Mouse (Mus musculus): ENCODE measurements around the gene Stx18. TPM values are rescaled to one million over a fixed set of nuclear protein-coding genes. Genes with fewer than 3 reads are reported as not detected.
A peak's percentile ranks its signal among the peaks of the same experiment; 100 is the strongest.

Stx18 gene
- 27.4 and 28.5 TPM in 2 replicates for polyA plus RNA-seq (2015; fragmentation: Nextera tagmentation; extraction: Ambion mirVana)

DNA sequence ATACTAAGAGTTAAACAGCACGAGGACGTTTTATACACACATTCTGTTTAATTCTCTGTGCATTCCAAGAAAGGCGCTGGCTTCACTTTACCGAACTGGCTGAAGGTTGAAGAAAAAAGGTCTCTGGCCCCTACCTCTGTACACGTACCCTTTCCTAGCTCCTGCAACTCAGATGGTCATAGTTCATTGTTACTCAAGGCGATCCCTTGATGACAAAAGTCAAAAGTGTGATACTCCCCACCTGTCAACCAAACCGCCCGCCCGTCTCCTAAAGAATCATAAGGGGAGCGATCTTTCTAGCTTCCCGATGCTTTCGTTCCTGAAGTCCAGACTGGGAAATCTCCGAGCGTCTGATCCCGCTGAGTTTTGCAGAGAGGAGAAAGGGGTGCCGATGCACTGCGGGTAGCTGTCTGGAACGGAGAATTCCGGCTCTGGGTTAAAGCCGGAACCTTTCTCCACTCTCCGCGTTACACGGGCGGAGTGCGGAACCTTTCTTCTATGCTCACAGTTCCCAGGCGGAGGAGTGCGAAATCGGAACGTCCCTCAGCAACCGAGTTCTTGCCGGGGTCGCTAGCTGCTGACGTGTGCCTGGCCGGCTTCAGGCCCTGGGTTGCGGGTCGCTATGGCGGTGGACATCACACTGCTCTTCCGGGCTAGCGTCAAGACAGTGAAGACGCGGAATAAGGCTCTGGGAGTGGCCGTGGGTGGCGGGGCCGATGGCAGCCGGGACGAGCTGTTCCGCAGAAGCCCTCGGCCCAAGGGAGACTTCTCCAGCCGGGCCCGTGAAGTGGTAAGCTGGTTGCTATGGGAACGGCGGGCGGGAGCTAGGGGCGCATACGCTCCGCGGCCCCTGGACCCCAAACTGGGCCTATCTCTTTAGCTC, at the start of gene Stx18:
TSS of gene Stx18 (plus strand) at position 33 of the 883 bp plus-strand sequence.
- Histone ChIP-seq H3K27me3 (no peaks in the 10 kb centered on the region), H3K36me3 (0 out of 2 replicates have a peak, but pooled peaks cover 7% of the 10 kb centered on the region), H3K4me1 (replicated peaks) (peaks cover 10% of the 10 kb centered on the region), H3K9ac (peak within 1 kb of the TSS; percentile 88), H3K27ac (peak within 1 kb of the TSS; percentile 72), H3K4me2 (peak within 1 kb of the TSS; percentile 86), H3K4me3 (peak within 1 kb of the TSS; percentile 99), H3K9me3 (replicated peaks) (no peaks in the 10 kb centered on the region)
- under 1% methylated on average over 57 of the region's 57 CpGs for WGBS
- peak; percentile 88 for ATAC-seq (replicated peaks; ENCODE audit: insufficient number of reproducible peaks, insufficient read depth, low FRiP score, low read depth)

DNA sequence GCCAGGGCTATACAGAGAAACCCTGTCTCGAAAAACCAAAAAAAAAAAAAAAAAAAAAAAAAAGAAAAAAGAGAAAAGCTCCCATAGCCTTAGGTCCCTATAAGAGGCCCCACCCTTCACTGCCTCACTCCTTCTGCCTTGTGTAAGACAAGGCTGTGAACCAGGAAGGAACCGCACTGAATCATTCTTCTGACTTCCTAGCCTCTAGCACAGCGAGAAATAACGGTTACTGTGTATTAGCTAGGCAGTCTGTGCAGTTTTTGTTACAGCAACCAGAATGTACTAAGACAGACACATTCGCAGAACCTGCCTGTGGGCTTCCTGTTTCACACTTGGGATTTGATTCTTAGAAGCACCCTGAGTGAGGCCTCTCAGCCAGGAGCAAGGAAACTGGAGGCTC, 46.2 kb upstream of the Stx18 start:
- Histone ChIP-seq H3K4me3 (no peak overlapping the region), H3K36me3 (no peaks in the 10 kb centered on the region), H3K9me3 (replicated peaks) (no peaks in the 10 kb centered on the region), H3K9ac (no peak overlapping the region), H3K27me3 (no peaks in the 10 kb centered on the region), H3K4me1 (replicated peaks) (no peaks in the 10 kb centered on the region), H3K4me2 (no peak overlapping the region), H3K27ac (no peak overlapping the region)
- ATAC-seq (replicated peaks; ENCODE audit: insufficient number of reproducible peaks, insufficient read depth, low FRiP score, low read depth): no peak
- 71% methylated on average over 5 of the region's 5 CpGs for WGBS

GRCm38 (mm10) chr5:37998805-37999204, 39.7 kb upstream of the Stx18 start:
- 50% methylated on average over 2 of the region's 2 CpGs for WGBS
- H3K27ac ChIP-seq: no peak overlapping the region
- no peak overlapping the region for H3K4me3 ChIP-seq

DNA sequence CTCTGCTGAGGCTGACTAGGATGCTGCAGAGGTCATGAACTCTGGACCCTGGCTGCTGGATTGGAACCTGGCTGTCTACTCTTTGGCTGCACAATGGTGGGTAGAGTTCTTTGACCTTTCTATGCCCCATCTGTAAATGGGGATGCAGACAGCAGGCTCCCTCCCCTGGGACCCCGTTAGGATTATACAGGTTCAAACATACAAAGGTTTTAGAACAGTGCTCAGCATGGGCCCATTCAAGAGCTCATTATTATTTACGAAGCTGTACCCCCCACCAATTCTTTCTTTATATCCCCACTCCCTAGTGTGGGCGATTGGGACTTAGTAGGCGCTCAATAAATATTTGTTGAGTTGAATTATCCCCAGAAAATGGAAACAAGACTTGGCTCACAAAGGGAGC, 36.0 kb upstream of the Stx18 start:
- no peak overlapping the region for H3K27ac ChIP-seq
- H3K9me3 ChIP-seq (replicated peaks): no peaks in the 10 kb centered on the region
- H3K4me3 ChIP-seq: no peak overlapping the region
- WGBS: 66% methylated on average over 4 of the region's 4 CpGs
- H3K36me3 ChIP-seq: no peaks in the 10 kb centered on the region
- no peak overlapping the region for H3K9ac ChIP-seq
- no peak overlapping the region for H3K4me2 ChIP-seq
- no peaks in the 10 kb centered on the region for H3K4me1 ChIP-seq (replicated peaks)
- no peak for ATAC-seq (replicated peaks; ENCODE audit: insufficient number of reproducible peaks, insufficient read depth, low FRiP score, low read depth)
- no peaks in the 10 kb centered on the region for H3K27me3 ChIP-seq

More at GRCm38 (mm10) chr5:37998805-37999204, 39.7 kb upstream of the Stx18 start:
- no peak overlapping the region for H3K9ac ChIP-seq
- no peak for ATAC-seq (replicated peaks; ENCODE audit: insufficient number of reproducible peaks, insufficient read depth, low FRiP score, low read depth)
- no peaks in the 10 kb centered on the region for H3K36me3 ChIP-seq
- H3K27me3 ChIP-seq: no peaks in the 10 kb centered on the region
- H3K9me3 ChIP-seq (replicated peaks): no peaks in the 10 kb centered on the region
- H3K4me2 ChIP-seq: no peak overlapping the region
- no peaks in the 10 kb centered on the region for H3K4me1 ChIP-seq (replicated peaks)

- H3K9me3 ChIP-seq (replicated peaks): no peaks in the 10 kb centered on the region
- no peaks in the 10 kb centered on the region for H3K36me3 ChIP-seq
- no peaks in the 10 kb centered on the region for H3K4me1 ChIP-seq (replicated peaks)
- H3K4me3 ChIP-seq: no peak overlapping the region
- H3K9ac ChIP-seq: no peak overlapping the region
- no peaks in the 10 kb centered on the region for H3K27me3 ChIP-seq
- WGBS: 75% methylated on average over 5 of the region's 5 CpGs
- H3K27ac ChIP-seq: no peak overlapping the region
- ATAC-seq (replicated peaks; ENCODE audit: insufficient number of reproducible peaks, insufficient read depth, low FRiP score, low read depth): no peak
- no peak overlapping the region for H3K4me2 ChIP-seq
Measured at GRCm38 (mm10) chr5:38004746-38005145, 33.8 kb upstream of the Stx18 start.

DNA sequence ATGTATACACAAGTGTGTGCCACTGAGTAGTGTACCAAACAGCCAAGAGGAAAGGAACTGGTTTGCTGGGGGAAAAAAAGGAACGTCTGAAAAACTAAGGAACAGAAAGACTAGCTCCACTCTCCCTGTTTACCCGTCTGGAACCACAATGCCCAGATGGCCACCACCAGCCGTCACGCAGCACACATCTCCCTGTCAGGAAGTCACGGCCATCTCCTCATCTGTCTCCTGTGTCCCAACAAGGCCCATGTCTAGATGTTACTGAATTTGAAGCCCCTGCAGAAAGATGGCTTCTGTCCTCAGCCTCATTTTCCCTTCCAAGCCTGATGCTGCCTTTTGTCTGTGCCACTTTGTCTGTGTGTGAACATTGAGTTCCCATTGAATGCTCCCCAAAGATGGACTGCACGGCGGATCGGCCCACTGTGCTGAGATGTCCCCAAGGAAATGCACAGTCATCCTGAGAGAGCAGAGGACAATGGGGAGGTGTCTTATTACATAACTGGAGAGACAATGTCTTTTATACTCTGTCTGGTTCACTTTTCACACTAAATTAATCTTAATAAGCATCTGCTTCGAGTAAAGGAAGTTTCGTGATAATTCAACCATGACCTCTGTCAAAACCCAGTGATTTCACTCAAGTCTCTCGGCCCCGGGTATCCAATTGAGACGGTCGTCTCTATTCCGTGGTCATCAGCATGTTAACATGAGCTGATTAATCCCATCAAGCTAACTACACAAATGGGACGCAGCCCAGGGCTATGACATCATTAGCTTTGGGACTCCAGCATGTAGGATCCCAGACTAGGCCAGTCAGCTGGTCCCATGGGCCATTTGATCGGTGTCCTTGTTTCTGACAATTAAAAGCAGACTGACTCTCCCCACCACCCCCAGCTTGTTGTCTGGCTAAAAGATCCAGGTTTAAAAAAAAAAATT, 31.9 kb upstream of the Stx18 start:
- Histone ChIP-seq H3K4me2 (no peak overlapping the region), H3K4me1 (replicated peaks) (no peaks in the 10 kb centered on the region), H3K4me3 (no peak overlapping the region), H3K27ac (no peak overlapping the region), H3K36me3 (no peaks in the 10 kb centered on the region), H3K27me3 (no peaks in the 10 kb centered on the region), H3K9me3 (replicated peaks) (no peaks in the 10 kb centered on the region), H3K9ac (no peak overlapping the region)
- WGBS: 70% methylated on average over 17 of the region's 17 CpGs
- ATAC-seq (replicated peaks; ENCODE audit: insufficient number of reproducible peaks, insufficient read depth, low FRiP score, low read depth): no peak

DNA sequence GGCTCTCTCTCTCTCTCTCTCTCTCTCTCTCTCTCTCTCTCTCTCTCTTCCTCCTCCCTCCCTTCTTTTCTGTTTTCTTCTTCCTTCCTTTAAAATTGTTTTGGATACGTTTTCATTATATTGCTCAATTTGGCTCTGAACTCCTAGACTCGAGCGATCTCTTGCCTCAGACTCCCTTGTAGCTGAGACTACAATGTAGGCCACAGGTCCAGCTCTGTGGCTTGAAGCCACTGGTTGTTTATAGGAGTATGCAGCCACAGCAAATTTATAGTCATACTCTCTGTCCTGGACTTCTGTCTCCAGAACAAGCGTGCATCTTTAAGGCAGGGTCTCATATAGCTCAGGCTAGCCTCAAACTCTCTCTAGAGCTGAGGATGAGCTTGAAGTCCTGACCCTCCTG, 29.5 kb upstream of the Stx18 start:
- WGBS: 75% methylated on average over 4 of the region's 4 CpGs
- H3K36me3 ChIP-seq: no peaks in the 10 kb centered on the region
- H3K9me3 ChIP-seq (replicated peaks): no peaks in the 10 kb centered on the region
- ATAC-seq (replicated peaks; ENCODE audit: insufficient number of reproducible peaks, insufficient read depth, low FRiP score, low read depth): no peak
- no peak overlapping the region for H3K9ac ChIP-seq
- H3K4me2 ChIP-seq: no peak overlapping the region
- H3K27me3 ChIP-seq: no peaks in the 10 kb centered on the region
- no peaks in the 10 kb centered on the region for H3K4me1 ChIP-seq (replicated peaks)
- no peak overlapping the region for H3K27ac ChIP-seq
- no peak overlapping the region for H3K4me3 ChIP-seq

GRCm38 (mm10) chr5:38014916-38015315, 23.6 kb upstream of the Stx18 start:
- H3K27ac ChIP-seq: no peak overlapping the region
- no peak overlapping the region for H3K4me3 ChIP-seq
- ATAC-seq (replicated peaks; ENCODE audit: insufficient number of reproducible peaks, insufficient read depth, low FRiP score, low read depth): no peak
- no peaks in the 10 kb centered on the region for H3K4me1 ChIP-seq (replicated peaks)
- H3K4me2 ChIP-seq: no peak overlapping the region
- no peaks in the 10 kb centered on the region for H3K27me3 ChIP-seq
- WGBS: 69% methylated on average over 3 of the region's 3 CpGs
- H3K9ac ChIP-seq: no peak overlapping the region
- no peaks in the 10 kb centered on the region for H3K36me3 ChIP-seq
- H3K9me3 ChIP-seq (replicated peaks): no peaks in the 10 kb centered on the region

DNA sequence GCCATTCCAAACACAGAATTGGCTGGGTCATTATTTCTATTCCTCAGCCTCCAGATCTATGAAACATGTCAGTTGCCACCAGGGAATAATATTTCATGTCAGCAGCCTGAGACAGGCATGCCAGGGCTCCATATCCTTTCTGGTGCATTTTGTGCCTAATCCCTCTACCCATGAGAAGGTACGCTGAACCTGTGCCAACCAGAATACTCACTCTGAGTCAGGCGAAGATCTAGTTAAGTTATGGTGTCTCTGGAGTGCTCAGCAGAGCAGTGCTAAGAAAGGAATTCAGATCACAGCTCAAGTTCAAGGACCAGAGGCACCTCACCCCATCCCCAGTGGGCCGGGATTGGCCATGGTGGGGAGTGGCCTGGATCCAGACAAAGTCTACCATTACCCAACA, 21.6 kb upstream of the Stx18 start:
- H3K9me3 ChIP-seq (replicated peaks): no peaks in the 10 kb centered on the region
- H3K9ac ChIP-seq: no peak overlapping the region
- no peaks in the 10 kb centered on the region for H3K36me3 ChIP-seq
- 67% methylated on average over 3 of the region's 3 CpGs for WGBS
- ATAC-seq (replicated peaks; ENCODE audit: insufficient number of reproducible peaks, insufficient read depth, low FRiP score, low read depth): no peak
- H3K4me2 ChIP-seq: no peak overlapping the region
- no peaks in the 10 kb centered on the region for H3K27me3 ChIP-seq
- no peak overlapping the region for H3K4me3 ChIP-seq
- H3K4me1 ChIP-seq (replicated peaks): no peaks in the 10 kb centered on the region
- no peak overlapping the region for H3K27ac ChIP-seq

DNA sequence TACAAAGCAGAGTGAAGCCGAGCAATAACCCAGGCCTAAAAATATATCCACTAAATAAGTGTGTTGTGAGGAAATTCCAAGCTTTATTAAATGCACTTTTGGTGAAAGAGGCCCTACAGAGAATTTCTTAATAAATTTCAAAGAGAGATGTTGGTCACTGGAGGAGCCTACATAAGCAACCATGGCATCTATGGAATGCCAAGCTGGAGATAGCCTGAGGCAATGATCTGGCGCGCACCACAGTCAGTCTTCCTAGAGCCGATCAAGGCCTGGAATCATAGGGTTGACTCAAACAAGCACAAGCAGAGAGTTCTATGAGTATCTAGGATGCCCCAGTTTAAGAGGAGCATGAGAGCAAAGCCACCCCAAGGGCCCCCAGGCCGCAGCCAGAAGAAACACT, 10.9 kb upstream of the Stx18 start:
- peaks cover under 1% of the 10 kb centered on the region; the same call in 1 of the 2 replicates for H3K27me3 ChIP-seq
- H3K4me2 ChIP-seq: no peak overlapping the region
- H3K4me3 ChIP-seq: no peak overlapping the region
- no peaks in the 10 kb centered on the region for H3K9me3 ChIP-seq (replicated peaks)
- no peak overlapping the region for H3K9ac ChIP-seq
- ATAC-seq (replicated peaks; ENCODE audit: insufficient number of reproducible peaks, insufficient read depth, low FRiP score, low read depth): no peak
- no peaks in the 10 kb centered on the region for H3K4me1 ChIP-seq (replicated peaks)
- 78% methylated on average over 5 of the region's 5 CpGs for WGBS
- no peaks in the 10 kb centered on the region for H3K36me3 ChIP-seq
- H3K27ac ChIP-seq: no peak overlapping the region

DNA sequence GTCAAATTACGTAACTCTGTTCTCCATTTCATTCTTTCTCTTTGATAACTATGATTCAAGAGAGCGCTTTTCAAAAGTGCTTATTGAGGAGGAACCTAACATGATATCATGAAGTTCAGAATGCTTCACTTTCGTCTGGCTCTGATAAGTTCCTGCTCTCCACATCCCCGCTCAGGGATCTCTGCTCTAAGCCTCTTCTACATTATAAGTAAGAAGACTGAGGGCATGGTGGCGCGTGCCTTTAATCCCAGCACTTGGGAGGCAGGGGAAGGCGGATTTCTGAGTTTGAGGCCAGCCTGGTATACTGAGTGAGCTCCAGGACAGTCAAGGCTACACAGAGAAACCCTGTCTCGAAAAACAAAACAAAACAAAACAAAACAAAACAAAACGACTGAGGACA, 268 bp upstream of the Stx18 start:
- 17% methylated on average over 9 of the region's 9 CpGs for WGBS
- peaks cover 10% of the 10 kb centered on the region for H3K4me1 ChIP-seq (replicated peaks)
- peak overlapping the region; percentile 99 for H3K4me3 ChIP-seq
- H3K9me3 ChIP-seq (replicated peaks): no peaks in the 10 kb centered on the region
- no peak for ATAC-seq (replicated peaks; ENCODE audit: insufficient number of reproducible peaks, insufficient read depth, low FRiP score, low read depth)
- H3K4me2 ChIP-seq: peak overlapping the region; percentile 86
- H3K9ac ChIP-seq: peak overlapping the region; percentile 88
- 0 out of 2 replicates have a peak, but pooled peaks cover 5% of the 10 kb centered on the region for H3K36me3 ChIP-seq
- no peak overlapping the region for H3K27ac ChIP-seq
- H3K27me3 ChIP-seq: 0 out of 2 replicates have a peak, but pooled peaks cover 4% of the 10 kb centered on the region

All from heart, embryonic 15.5 days (tissue).